Mouse (Mus musculus) Patski (cell line): ENCODE data around the gene Ppm1g. TPM values are rescaled to one million over a fixed set of nuclear protein-coding genes. Genes with fewer than 3 reads are reported as not detected.

ENCODE experiments used
- ATAC-seq: fragments of 100-300 bp; one replicate; pipeline ENCODE4 v1.8.0; 2021
- CTCF ChIA-PET: fragments of 350-600 bp; sonication (Branson Sonifier 250); formaldehyde crosslinking; loops from one replicate; lab custom pipeline; 2022; ENCODE audit warnings: inconsistent platforms; lab: Charles Lee
- POLR2A ChIA-PET: fragments of 350-600 bp; sonication (Branson Sonifier 250); formaldehyde crosslinking; loops from one replicate; lab custom pipeline; 2022; ENCODE audit warnings: antibody characterized with exemption, inconsistent platforms; lab: Charles Lee
- DNase-seq: peaks from one replicate; pipeline ENCODE4 v3.0.0-alpha.2; 2011; ENCODE audit warnings: low read depth, low spot score
- H3K27me3 ChIP-seq: fragments of 371-371 bp; one replicate; pipeline ENCODE4 v1.5.1; 2021
- CTCF ChIP-seq: fragments of 100-300 bp; IDR thresholded peaks from one replicate; pipeline ENCODE4 v1.5.1; 2021
- in situ Hi-C: fragments of 300-500 bp; cut with MboI; formaldehyde crosslinking; loops from 3 replicates; pipeline ENCODE4 v1.11.1; 2018; ENCODE audit warnings: low pct_unique_long_range_greater_than_20kb, mixed read lengths
- polyA plus RNA-seq: library from polyadenylated mRNA; unstranded; gene quantifications from one replicate; pipeline ENCODE4 v1.2.3, GENCODE M21; 2021

Ppm1g gene
- polyA plus RNA-seq, 1 experiment from 2014 or later = 194 TPM

DNA sequence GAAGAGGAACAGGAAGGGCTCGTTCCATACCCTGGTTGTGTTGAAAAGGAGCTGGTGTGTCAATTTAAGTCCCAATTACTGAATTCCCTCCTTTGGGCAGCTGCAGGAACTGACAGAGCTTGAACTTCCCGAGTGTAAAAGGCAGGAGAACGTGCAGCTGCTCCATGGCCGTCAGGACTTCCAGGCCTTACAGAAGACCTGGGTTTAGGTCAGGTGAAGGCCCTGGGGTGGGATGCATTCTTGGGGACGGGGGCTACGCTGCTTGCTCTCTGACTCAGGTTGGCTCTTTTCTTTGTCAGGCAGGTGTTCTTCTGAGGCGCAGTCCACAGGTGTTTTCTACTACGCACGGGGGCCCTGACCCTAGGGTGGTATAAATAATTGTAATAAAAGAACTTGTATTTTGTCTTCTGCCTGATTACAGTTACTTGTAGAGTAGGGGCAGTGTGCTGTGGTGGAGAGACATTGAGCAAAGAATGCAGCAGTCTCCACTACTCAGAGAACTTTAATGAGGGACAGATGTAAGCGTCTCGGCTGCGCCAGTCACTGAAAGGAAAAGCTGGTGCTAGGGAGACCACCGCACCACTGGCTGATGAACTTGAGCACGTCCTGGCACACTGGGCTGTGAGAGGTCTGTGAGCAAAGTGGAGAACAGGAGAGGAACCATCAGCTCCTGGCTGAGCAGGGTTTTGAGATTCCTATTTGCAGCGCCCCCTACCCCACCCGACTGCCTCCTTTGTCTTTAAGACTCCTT is 32.5 kb upstream of the Ppm1g start:
- no peaks in the 10 kb centered on the region for H3K27me3 ChIP-seq
- TF ChIP-seq CTCF = no peak
- no peak for ATAC-seq
- ChIA-PET POLR2A (interaction anchor here (0.6 kb wide), 1 partner anchor 35 kb away, joined by 3 read pairs; no protein-coding TSS in a partner anchor), CTCF (interaction anchor here (0.9 to 1.7 kb wide), 3 partner anchors 11 to 75 kb away, joined by 3 read pairs; no protein-coding TSS in a partner anchor)
- DNase-seq = no peak
- in situ Hi-C loops = loop anchor here (10.0 kb wide), 1 partner anchor 72 kb away; no protein-coding TSS in a partner anchor

DNA sequence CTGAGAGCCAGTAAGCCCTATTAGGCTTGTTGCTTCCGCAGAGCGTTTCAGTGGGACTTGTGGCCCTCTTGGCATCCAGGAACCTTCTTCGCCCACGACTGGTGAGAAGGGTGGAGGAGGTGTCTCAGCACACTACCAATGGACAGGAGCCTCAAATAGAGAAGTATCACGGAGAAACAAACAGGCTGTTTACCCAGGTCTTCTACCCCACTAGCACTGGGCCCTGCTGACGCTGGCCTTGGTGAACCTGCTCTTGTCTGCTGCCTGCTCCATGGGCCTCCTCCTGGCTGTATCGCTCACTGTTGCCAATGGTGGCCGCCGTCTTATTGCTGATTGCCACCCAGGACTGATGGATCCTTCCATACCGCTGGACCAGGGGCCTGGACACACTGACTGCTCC is 31.7 kb upstream of the Ppm1g start:
- H3K27me3 ChIP-seq = no peaks in the 10 kb centered on the region
- in situ Hi-C loops = loop anchor here (10.0 kb wide), 1 partner anchor 73 kb away; no protein-coding TSS in a partner anchor
- DNase-seq (no peak), ATAC-seq (no peak)
- ChIA-PET POLR2A (no interaction called here), CTCF (interaction anchor here (0.9 to 1.2 kb wide), 2 partner anchors 12 to 33 kb away, joined by 3 read pairs; no protein-coding TSS in a partner anchor)
- no peak for TF ChIP-seq CTCF

DNA sequence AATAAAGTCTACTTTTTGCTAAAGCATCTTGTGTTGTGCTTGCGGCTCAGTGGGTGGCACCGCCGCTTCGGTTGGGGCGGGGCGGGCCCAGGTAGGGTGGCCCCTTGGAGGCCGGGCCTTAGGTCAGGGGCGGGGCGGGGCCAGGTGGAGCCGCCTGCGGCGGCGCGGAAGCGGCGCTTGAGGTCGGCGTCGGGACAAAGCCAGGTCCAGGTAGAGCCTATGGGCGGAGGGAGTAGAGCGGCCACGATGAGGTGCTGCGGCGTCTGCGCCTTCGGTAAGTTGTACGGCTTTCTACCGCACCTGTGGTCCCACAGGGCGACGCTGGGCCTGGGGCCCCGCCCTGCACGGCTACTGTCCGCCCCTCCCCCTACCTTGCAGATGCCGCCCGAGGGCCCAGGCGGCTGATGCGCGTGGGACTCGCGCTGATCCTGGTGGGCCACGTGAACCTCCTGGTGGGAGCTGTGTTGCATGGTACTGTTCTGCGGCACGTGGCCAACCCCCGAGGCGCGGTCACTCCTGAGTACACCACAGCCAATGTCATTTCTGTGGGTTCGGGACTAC is 31.1 kb upstream of the Ppm1g start, which contains the start of gene Krtcap3:
Gene Krtcap3 (plus strand): TSS at position 151 of the 561 bp plus-strand sequence.
- CTCF ChIA-PET = interaction anchor here (0.6 kb wide), 1 partner anchor 10 kb away, joined by 3 read pairs; no protein-coding TSS in a partner anchor
- TF ChIP-seq CTCF = no peak
- in situ Hi-C loops = loop anchor here (10.0 kb wide), 1 partner anchor 73 kb away; no protein-coding TSS in a partner anchor
- H3K27me3 ChIP-seq = no peaks in the 10 kb centered on the region
- POLR2A ChIA-PET = no interaction called here
- ATAC-seq = no peak
- no peak for DNase-seq

- POLR2A ChIA-PET = no interaction called here
- CTCF ChIA-PET = no interaction called here
- no peak for TF ChIP-seq CTCF
- no peaks in the 10 kb centered on the region for H3K27me3 ChIP-seq
- DNase-seq (no peak), ATAC-seq (no peak)
- in situ Hi-C loops = loop anchor here (10.0 kb wide), 1 partner anchor 74 kb away; no protein-coding TSS in a partner anchor
Observed at GRCm38 (mm10) chr5:31250716-31251115, 30.2 kb upstream of the Ppm1g start.

DNA sequence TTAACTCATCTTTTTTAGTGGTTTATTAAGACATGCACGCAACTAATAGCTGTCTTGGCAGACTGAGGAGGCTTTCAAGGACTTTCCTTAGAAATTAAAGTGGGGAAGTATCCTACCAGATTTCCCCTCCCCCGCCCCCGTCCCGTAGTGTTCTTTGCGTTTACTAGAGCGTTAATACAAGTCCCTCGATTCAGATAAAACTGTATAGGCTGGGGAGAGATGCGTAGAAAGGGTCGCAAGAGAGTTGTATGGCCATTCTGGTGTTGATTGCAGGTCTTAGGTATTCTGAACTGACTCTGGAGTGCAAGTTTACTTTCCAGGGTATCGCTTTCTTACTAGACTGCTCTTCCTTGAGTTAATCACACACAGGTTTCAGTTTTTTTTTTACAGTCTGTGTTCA is 21.7 kb upstream of the Ppm1g start:
- no peaks in the 10 kb centered on the region for H3K27me3 ChIP-seq
- ATAC-seq (no peak), DNase-seq (no peak)
- TF ChIP-seq CTCF = no peak
- ChIA-PET POLR2A (interaction anchor here (0.7 to 1.8 kb wide), 5 partner anchors 26 to 287 kb away, joined by 3 to 7 read pairs (median 5); partner anchors contain the start of gene Zfp513), CTCF (interaction anchor here (0.9 to 1.3 kb wide), 3 partner anchors 15 to 87 kb away, joined by 3 to 4 read pairs (median 3); no protein-coding TSS in a partner anchor)
- in situ Hi-C loops = no loop called here

- ATAC-seq (no peak), DNase-seq (no peak)
- in situ Hi-C loops = no loop called here
- ChIA-PET CTCF (interaction anchor here (0.9 to 1.3 kb wide), 3 partner anchors 16 to 87 kb away, joined by 3 to 4 read pairs (median 3); no protein-coding TSS in a partner anchor), POLR2A (interaction anchor here (0.9 to 1.8 kb wide), 4 partner anchors 12 to 41 kb away, joined by 4 to 6 read pairs (median 5); partner anchors contain the start of genes Ppm1g and Zfp513)
- no peaks in the 10 kb centered on the region for H3K27me3 ChIP-seq
- no peak for TF ChIP-seq CTCF
Observed at GRCm38 (mm10) chr5:31241522-31242034, 21.1 kb upstream of the Ppm1g start.

- ChIA-PET CTCF (no interaction called here), POLR2A (interaction anchor here (0.9 to 1.8 kb wide), 4 partner anchors 11 to 40 kb away, joined by 4 to 6 read pairs (median 5); partner anchors contain the start of genes Ppm1g and Zfp513)
- ATAC-seq (peak; percentile 98), DNase-seq (peak; percentile 75)
- in situ Hi-C loops = no loop called here
- no peaks in the 10 kb centered on the region for H3K27me3 ChIP-seq
- TF ChIP-seq CTCF = no peak
Observed at GRCm38 (mm10) chr5:31240637-31241521, 20.4 kb upstream of the Ppm1g start, which contains the start of the genes Nrbp1 and Gm9970. Gene Nrbp1, plus strand, starts transcription at chr5:31240864. Gene Gm9970, minus strand, starts transcription at chr5:31241232.

DNA sequence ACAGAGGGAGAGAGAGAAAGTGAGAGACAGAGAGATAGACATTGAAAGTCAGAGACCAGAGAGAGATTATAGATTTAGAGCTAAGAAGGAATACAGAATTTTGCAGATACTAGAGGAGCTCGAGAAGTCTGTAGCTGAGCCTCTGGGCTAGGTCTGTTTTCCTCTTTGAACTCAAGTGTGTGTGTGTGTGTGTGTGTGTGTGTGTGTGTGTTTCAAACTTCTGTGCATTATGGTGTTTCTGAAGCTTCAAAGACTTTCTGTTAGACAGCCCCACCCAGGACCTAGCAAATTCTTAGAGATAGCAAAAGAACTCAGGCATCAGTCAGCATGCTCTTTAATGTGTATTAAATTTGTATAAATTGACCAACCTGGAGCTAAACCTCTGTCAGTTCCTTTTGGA is 6.2 kb upstream of the Ppm1g start:
- ATAC-seq (no peak), DNase-seq (no peak)
- TF ChIP-seq CTCF = no peak
- CTCF ChIA-PET = interaction anchor here (0.6 kb wide), 1 partner anchor 1230 kb away, joined by 3 read pairs; no protein-coding TSS in a partner anchor
- POLR2A ChIA-PET = no interaction called here
- no peaks in the 10 kb centered on the region for H3K27me3 ChIP-seq
- in situ Hi-C loops = no loop called here

DNA sequence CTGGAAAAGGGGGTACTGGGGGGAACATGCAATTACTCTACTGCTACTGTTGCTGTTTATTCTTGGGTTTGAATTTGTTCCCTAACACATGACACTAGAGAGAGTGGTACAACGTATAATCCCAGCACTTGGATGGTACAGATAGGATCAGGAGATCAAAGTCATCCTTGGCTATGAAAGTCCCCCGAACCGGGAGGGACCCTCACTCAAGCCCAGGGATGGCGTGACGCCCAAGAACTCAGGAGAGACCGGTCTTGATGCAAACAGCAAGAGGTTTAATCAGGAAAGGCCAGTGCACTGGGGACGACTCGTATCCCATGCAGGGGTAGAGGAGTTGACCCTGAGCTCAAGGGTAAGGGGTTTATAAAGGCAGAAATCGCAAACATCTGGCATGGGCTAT is 2.2 kb upstream of the Ppm1g start:
- DNase-seq = no peak
- in situ Hi-C loops = no loop called here
- ChIA-PET CTCF (interaction anchor here (1.3 to 1.6 kb wide), 2 partner anchors 16 to 65 kb away, joined by 3 to 4 read pairs; no protein-coding TSS in a partner anchor), POLR2A (no interaction called here)
- no peak for TF ChIP-seq CTCF
- H3K27me3 ChIP-seq = no peaks in the 10 kb centered on the region
- no peak for ATAC-seq
